Mouse (Mus musculus) limb, embryonic 11.5 days (tissue): ENCODE results near the gene Akap2. TPM values are rescaled to one million over a fixed set of nuclear protein-coding genes. Genes with fewer than 3 reads are reported as not detected.

Experiments used
- ATAC-seq: fragments of 200-750 bp; cut with Nextera tagmentation; 2 replicates; pipeline ENCODE4 v1.8.0; 2017; ENCODE audit warnings: low read depth; ENCODE audit not compliant: insufficient number of reproducible peaks, low FRiP score, low TSS enrichment
- DNase-seq: peaks from one replicate; pipeline ENCODE4 v3.0.0-alpha.2; 2015; ENCODE audit warnings: low spot score
- H3K27ac ChIP-seq: fragments of 300-500 bp; sonication (generic); replicated peaks from 2 replicates; pipeline ENCODE4 v1.5.1; 2014; ENCODE audit warnings: low read depth, mild to moderate bottlenecking, low read length
- H3K27me3 ChIP-seq: fragments of 300-500 bp; sonication (generic); 2 replicates; pipeline ENCODE4 v1.6.1; 2014; ENCODE audit warnings: mild to moderate bottlenecking, low read length, mixed read lengths; ENCODE audit not compliant: control insufficient read depth, insufficient read depth
- H3K36me3 ChIP-seq: fragments of 300-500 bp; sonication (generic); 2 replicates; pipeline ENCODE4 v1.6.1; 2014; ENCODE audit warnings: mild to moderate bottlenecking, low read length, moderate library complexity, mixed read lengths; ENCODE audit not compliant: control insufficient read depth, insufficient read depth
- H3K4me1 ChIP-seq: fragments of 300-500 bp; sonication (generic); 2 replicates; pipeline ENCODE4 v1.6.1; 2014; ENCODE audit warnings: low read length, mixed read lengths; ENCODE audit not compliant: control insufficient read depth, insufficient read depth
- H3K4me2 ChIP-seq: fragments of 300-500 bp; sonication (generic); 2 replicates; pipeline ENCODE4 v1.6.1; 2014; ENCODE audit warnings: low read depth, mild to moderate bottlenecking, moderate library complexity; ENCODE audit not compliant: severe bottlenecking
- H3K4me3 ChIP-seq: fragments of 300-500 bp; sonication (generic); 2 replicates; pipeline ENCODE4 v1.5.1; 2014; ENCODE audit warnings: low read depth, low read length
- H3K9ac ChIP-seq: fragments of 300-500 bp; sonication (generic); 2 replicates; pipeline ENCODE4 v1.6.1; 2014; ENCODE audit warnings: mild to moderate bottlenecking, low read length
- H3K9me3 ChIP-seq: fragments of 300-500 bp; sonication (generic); 2 replicates; pipeline ENCODE4 v1.6.1; 2016; ENCODE audit warnings: low read length; ENCODE audit not compliant: control insufficient read depth
- whole genome bisulfite sequencing: fragments of 180-500 bp; shearing (Covaris S2); extraction: QIAGEN DNeasy Blood & Tissue Kit; methylation state at CpG from one replicate; pipeline ENCODE4 v1.1.7; 2014; 5-methylcytosine and 5-hydroxymethylcytosine counted together
- polyA plus RNA-seq: library from polyadenylated mRNA; unstranded; fragments of >200 nt; fragmentation: Nextera tagmentation; extraction: Ambion mirVana; gene quantifications from 2 replicates; pipeline ENCODE4 v1.2.1, GENCODE M21; 2014

The Akap2 gene
- polyA plus RNA-seq, 1 experiment from 2014 or later: 32.8 TPM

- Histone ChIP-seq H3K36me3 (no peaks in the 10 kb centered on the region), H3K4me2 (no peak overlapping the region), H3K9ac (no peak overlapping the region), H3K4me1 (peaks cover 15% of the 10 kb centered on the region; the same call in 1 of the 2 replicates), H3K9me3 (no peaks in the 10 kb centered on the region), H3K27ac (no peak overlapping the region), H3K27me3 (no peaks in the 10 kb centered on the region), H3K4me3 (no peak overlapping the region)
- ATAC-seq (no peak), DNase-seq (no peak)
- WGBS: 22% methylated on average over 4 of the region's 4 CpGs
These were observed 722 bp upstream of the Akap2 start for GRCm38 (mm10) chr4:57716735-57717134.

DNA sequence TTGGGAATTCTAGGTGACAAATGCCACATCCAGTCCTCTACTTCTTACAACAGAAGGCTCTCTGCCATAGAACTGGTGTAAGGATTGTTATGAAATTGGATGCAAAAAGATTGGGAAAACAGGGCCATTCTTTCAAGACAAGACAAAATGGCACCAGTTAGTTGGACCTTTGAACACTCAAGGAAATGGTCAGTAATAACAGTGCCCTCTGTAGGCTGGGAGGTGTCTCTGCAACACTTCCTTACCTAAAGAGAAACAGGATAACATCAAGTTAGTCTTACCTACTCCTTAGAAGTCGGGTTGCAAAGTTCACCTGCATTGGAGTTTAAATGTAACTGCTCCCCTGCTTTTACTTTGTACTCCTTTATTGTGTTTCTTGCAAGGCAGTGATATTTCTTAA lies 1.9 kb downstream of the Akap2 start:
- Histone ChIP-seq H3K27ac (no peak overlapping the region), H3K4me3 (no peak overlapping the region), H3K4me2 (no peak overlapping the region), H3K4me1 (peaks cover 8% of the 10 kb centered on the region; the same call in 1 of the 2 replicates), H3K9me3 (no peaks in the 10 kb centered on the region), H3K36me3 (no peaks in the 10 kb centered on the region), H3K9ac (no peak overlapping the region), H3K27me3 (no peaks in the 10 kb centered on the region)
- ATAC-seq: no peak
- DNase-seq: no peak
- 83% methylated on average over 1 of the region's 1 CpGs for WGBS

- Histone ChIP-seq H3K9ac (no peak overlapping the region), H3K9me3 (no peaks in the 10 kb centered on the region), H3K36me3 (no peaks in the 10 kb centered on the region), H3K4me1 (0 out of 2 replicates have a peak, but pooled peaks cover 6% of the 10 kb centered on the region), H3K27me3 (no peaks in the 10 kb centered on the region), H3K4me2 (no peak overlapping the region), H3K27ac (peak overlapping the region; percentile 42; the same call in 1 of the 2 replicates), H3K4me3 (no peak overlapping the region)
- DNase-seq: peak; percentile 53
- ATAC-seq: no peak
- whole genome bisulfite sequencing: 19% methylated on average over 7 of the region's 7 CpGs
These were observed 3.5 kb downstream of the Akap2 start for GRCm38 (mm10) chr4:57720869-57721361.

DNA sequence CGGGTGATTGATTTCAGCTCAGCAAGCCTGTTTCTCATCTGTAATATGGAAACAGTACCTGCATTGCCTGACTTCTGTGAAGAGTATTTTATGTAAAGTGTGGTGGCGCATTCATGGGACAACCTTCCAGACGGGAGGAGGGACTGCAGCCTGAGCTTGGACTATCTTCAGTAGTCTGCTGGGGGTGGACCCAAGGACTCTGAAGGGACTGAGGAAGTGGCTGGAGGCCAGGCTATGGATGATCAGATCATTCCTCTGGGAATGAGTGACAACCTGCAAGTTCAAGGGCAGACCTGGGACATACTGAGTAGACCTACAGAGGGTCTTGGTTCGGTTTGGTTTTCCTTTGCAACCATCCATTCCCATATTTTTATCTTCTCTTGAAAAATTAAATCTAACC lies 4.8 kb downstream of the Akap2 start:
- ATAC-seq (no peak), DNase-seq (no peak)
- H3K27me3 ChIP-seq: no peaks in the 10 kb centered on the region
- H3K9ac ChIP-seq: no peak overlapping the region
- 81% methylated on average over 4 of the region's 4 CpGs for WGBS
- no peaks in the 10 kb centered on the region for H3K9me3 ChIP-seq
- H3K4me1 ChIP-seq: 0 out of 2 replicates have a peak, but pooled peaks cover 6% of the 10 kb centered on the region
- no peak overlapping the region for H3K27ac ChIP-seq
- no peak overlapping the region for H3K4me3 ChIP-seq
- H3K36me3 ChIP-seq: no peaks in the 10 kb centered on the region
- no peak overlapping the region for H3K4me2 ChIP-seq

- WGBS: 74% methylated on average over 2 of the region's 2 CpGs
- no peak overlapping the region for H3K4me2 ChIP-seq
- no peak for DNase-seq
- no peak for ATAC-seq
- no peak overlapping the region for H3K4me3 ChIP-seq
- H3K27ac ChIP-seq: no peak overlapping the region
- H3K9ac ChIP-seq: no peak overlapping the region
- 0 out of 2 replicates have a peak, but pooled peaks cover 3% of the 10 kb centered on the region for H3K4me1 ChIP-seq
- no peaks in the 10 kb centered on the region for H3K9me3 ChIP-seq
- H3K36me3 ChIP-seq: no peaks in the 10 kb centered on the region
- no peaks in the 10 kb centered on the region for H3K27me3 ChIP-seq
These were observed 6.2 kb downstream of the Akap2 start for GRCm38 (mm10) chr4:57723659-57724058.

- H3K27me3 ChIP-seq: no peaks in the 10 kb centered on the region
- no peak for ATAC-seq
These were observed 8.1 kb downstream of the Akap2 start for GRCm38 (mm10) chr4:57725569-57725968.

DNA sequence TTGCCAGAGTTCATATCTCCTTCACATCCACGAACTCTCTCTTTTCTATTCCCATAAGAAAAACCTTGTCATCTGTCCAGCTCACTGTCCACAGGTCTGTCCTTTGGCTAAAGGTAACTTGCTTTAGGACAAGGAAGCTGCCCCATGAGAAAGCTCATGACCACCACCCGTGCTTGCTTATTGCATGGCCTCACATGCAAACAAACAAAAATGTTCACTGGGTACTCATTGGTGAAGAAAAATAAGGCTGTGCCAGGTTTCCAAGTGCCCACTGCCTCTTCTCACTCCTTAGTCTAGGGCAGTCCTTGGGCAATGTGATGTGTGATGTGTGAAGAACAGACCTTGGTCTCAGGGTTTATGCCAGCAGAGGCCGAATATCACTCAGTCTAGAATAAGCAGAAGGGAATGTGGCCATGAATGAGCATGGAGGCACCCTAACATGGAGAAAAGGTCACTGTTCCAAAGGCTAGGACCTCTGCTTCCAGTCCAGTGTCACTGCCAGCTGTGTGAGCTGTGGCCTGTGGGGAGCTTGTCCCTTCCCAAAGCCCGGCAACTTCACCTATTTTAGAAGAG lies 11.2 kb downstream of the Akap2 start:
- H3K4me1 ChIP-seq: no peaks in the 10 kb centered on the region
- no peak overlapping the region for H3K4me2 ChIP-seq
- no peak overlapping the region for H3K9ac ChIP-seq
- H3K27ac ChIP-seq: no peak overlapping the region
- no peak overlapping the region for H3K4me3 ChIP-seq
- no peaks in the 10 kb centered on the region for H3K36me3 ChIP-seq
- no peak for ATAC-seq
- WGBS: 86% methylated on average over 4 of the region's 4 CpGs
- no peaks in the 10 kb centered on the region for H3K27me3 ChIP-seq
- DNase-seq: no peak
- H3K9me3 ChIP-seq: no peaks in the 10 kb centered on the region

More at GRCm38 (mm10) chr4:57725569-57725968, 8.1 kb downstream of the Akap2 start:
- H3K4me2 ChIP-seq: no peak overlapping the region
- no peak for DNase-seq
- 0 out of 2 replicates have a peak, but pooled peaks cover 2% of the 10 kb centered on the region for H3K4me1 ChIP-seq
- H3K9me3 ChIP-seq: no peaks in the 10 kb centered on the region
- 89% methylated on average over 1 of the region's 1 CpGs for WGBS
- no peak overlapping the region for H3K9ac ChIP-seq
- no peak overlapping the region for H3K4me3 ChIP-seq
- H3K27ac ChIP-seq: no peak overlapping the region
- no peaks in the 10 kb centered on the region for H3K36me3 ChIP-seq

DNA sequence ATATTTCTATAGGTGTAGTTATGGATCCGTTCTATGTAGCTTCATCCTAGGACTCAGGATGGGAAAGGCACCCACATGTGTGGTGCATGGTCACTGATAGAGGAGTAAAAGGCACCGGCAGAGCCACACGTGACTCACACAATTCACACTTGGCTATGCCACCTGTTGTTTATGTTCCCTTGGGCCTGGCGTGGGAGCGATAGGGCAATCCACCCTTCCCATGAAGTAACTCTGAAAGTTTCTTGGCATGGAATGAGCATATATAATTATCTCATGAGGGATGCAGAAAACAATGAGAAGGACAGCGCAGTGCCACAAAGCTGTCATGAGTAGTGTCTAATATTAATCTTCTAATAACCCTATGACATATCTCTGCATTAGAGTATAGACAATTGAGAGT lies 12.6 kb downstream of the Akap2 start:
- ATAC-seq (no peak), DNase-seq (no peak)
- Histone ChIP-seq H3K36me3 (no peaks in the 10 kb centered on the region), H3K9me3 (no peaks in the 10 kb centered on the region), H3K4me3 (no peak overlapping the region), H3K27me3 (no peaks in the 10 kb centered on the region), H3K27ac (no peak overlapping the region), H3K4me1 (no peaks in the 10 kb centered on the region), H3K9ac (no peak overlapping the region), H3K4me2 (no peak overlapping the region)
- 95% methylated on average over 6 of the region's 6 CpGs for WGBS
